Mouse (Mus musculus): ENCODE measurements around the gene Gigyf2. TPM values are rescaled to one million over a fixed set of nuclear protein-coding genes. Genes with fewer than 3 reads are reported as not detected.

The Gigyf2 gene
- polyA plus RNA-seq, 1 experiment from 2014 or later: 47.5 TPM

DNA sequence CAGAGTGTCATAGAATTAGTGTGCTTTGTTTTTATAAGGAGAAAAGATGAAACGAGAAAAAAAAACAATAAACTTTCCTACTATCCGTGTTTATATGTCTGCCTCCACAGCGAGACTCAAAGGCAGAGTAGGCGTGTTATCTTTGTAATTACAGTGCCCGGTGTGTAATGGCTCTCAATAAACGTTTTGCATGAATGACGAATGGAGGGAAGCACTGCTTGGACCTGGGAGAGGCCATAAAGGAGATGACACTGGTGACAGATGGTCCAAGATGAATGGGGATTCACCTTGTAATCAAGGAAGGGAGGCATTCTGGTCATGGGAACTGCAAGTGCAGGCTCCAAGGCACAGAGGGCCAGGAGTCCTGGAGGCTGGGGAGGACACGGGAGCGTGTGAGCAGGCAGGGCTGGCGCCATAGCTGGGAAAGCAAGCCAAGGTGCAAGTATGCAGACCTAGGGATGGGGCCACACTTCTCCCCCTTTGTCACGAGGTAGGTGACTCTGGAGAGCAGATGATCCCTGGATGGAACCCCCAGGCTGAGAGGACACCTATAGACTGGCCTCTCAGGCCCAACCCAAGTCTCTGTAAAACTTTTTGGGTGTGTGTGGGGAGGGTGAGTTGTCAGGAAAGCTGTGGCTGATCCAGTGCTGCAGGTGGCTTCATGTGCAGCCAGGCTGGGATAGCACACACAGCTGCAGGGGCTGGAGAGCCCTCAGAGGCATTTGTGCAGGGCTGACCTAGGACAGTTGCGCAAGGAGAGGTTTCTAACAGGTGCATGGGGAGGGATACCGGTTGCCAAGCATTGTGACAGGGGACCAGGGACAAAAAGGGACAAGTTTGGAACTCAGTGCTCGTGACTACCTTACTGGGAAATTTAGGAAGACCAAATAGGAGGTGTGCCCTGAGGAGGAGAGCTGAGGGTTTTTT lies 26.2 kb upstream of the Gigyf2 start:
- Histone ChIP-seq H3K4me2 (replicated peaks) (no peak overlapping the region), H3K4me1 (replicated peaks) (no peaks in the 10 kb centered on the region), H3K27me3 (replicated peaks) (no peaks in the 10 kb centered on the region), H3K9me3 (no peaks in the 10 kb centered on the region), H3K36me3 (no peaks in the 10 kb centered on the region), H3K27ac (no peak overlapping the region), H3K9ac (no peak overlapping the region), H3K4me3 (replicated peaks) (no peak overlapping the region)
- ATAC-seq: peak; percentile 50; the same call in 1 of the 2 replicates
- 57% methylated on average over 14 of the region's 14 CpGs for WGBS

DNA sequence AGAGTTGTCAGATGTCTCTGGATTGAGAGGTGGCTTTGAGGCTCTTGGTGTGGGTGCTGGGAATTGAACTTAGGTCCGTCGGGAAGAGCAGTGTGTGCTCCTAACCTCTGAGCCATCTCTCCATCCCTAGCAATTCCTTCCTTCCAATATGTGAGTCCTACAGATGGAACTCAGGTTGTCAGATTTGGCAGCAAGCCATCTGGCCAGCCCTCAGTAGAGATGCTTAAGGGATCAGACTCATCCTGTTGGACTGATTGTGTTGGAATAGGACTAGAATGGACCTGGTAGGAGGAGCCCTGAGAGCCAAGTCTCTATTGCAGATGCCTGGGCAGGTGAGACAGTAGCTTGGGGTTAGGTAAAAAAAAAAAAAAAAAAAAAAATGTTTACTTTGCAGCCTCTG lies 24.8 kb upstream of the Gigyf2 start:
- 76% methylated on average over 2 of the region's 2 CpGs for WGBS
- ATAC-seq: no peak
- no peak overlapping the region for H3K4me3 ChIP-seq (replicated peaks)

GRCm38 (mm10) chr1:87308952-87309351 lies 17.8 kb upstream of the Gigyf2 start:
- H3K4me2 ChIP-seq (replicated peaks): no peak overlapping the region
- H3K27me3 ChIP-seq (replicated peaks): no peaks in the 10 kb centered on the region
- H3K4me3 ChIP-seq (replicated peaks): no peak overlapping the region
- H3K9ac ChIP-seq: no peak overlapping the region
- peak; percentile 59 for ATAC-seq
- 82% methylated on average over 3 of the region's 3 CpGs for WGBS
- H3K36me3 ChIP-seq: no peaks in the 10 kb centered on the region
- no peaks in the 10 kb centered on the region for H3K4me1 ChIP-seq (replicated peaks)
- no peak overlapping the region for H3K27ac ChIP-seq
- H3K9me3 ChIP-seq: no peaks in the 10 kb centered on the region

More for the DNA sequence above, 24.8 kb upstream of the Gigyf2 start:
- Histone ChIP-seq H3K36me3 (no peaks in the 10 kb centered on the region), H3K27me3 (replicated peaks) (no peaks in the 10 kb centered on the region), H3K4me1 (replicated peaks) (no peaks in the 10 kb centered on the region), H3K4me2 (replicated peaks) (no peak overlapping the region), H3K9me3 (no peaks in the 10 kb centered on the region), H3K27ac (no peak overlapping the region), H3K9ac (no peak overlapping the region)

DNA sequence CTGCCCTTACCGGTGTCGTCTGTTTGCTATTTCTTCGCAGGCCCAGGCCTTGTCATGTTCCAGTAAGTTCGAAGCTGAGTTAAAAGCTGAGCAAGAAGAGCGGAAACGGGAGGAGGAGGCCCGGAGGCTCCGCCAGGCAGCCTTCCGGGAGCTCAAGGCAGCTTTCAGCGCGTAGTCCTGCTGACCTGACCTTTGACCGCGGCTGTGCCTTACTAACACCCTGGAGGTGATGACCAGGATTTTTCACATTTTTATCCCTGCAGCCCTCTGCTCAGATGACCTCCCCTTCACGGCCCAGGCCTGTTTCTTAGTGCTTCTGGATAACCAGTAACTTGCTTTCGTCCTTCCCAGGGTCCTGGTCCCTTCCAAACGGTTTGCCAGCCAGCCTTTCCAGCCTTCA lies 17.2 kb upstream of the Gigyf2 start:
- Histone ChIP-seq H3K27me3 (replicated peaks) (no peaks in the 10 kb centered on the region), H3K36me3 (no peaks in the 10 kb centered on the region), H3K4me2 (replicated peaks) (no peak overlapping the region), H3K4me3 (replicated peaks) (no peak overlapping the region), H3K27ac (no peak overlapping the region), H3K4me1 (replicated peaks) (no peaks in the 10 kb centered on the region), H3K9ac (no peak overlapping the region), H3K9me3 (no peaks in the 10 kb centered on the region)
- WGBS: 78% methylated on average over 16 of the region's 16 CpGs
- no peak for ATAC-seq

DNA sequence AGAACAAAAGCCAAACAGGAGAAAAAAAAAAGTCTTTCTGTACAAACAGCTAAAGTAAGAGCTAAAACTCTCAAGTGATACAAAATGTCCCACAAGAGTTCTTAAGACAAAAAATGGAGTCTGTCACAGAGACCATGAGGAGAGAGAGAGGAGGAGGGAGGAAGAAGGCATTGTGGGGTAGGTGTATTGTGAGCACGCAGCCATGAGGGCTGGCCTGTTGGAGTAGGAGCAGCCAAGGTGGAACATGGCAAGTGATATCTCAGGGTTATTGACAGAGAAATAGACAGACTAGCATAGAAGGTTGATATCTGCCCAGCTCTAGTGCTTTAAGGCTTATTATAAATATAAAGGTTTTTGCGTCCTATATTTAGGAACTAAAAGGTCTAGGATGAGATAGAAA lies 14.1 kb upstream of the Gigyf2 start:
- H3K27me3 ChIP-seq (replicated peaks): no peaks in the 10 kb centered on the region
- no peak overlapping the region for H3K9ac ChIP-seq
- H3K27ac ChIP-seq: no peak overlapping the region
- H3K4me1 ChIP-seq (replicated peaks): 0 out of 2 replicates have a peak, but pooled peaks cover 2% of the 10 kb centered on the region
- H3K4me3 ChIP-seq (replicated peaks): no peak overlapping the region
- H3K9me3 ChIP-seq: no peaks in the 10 kb centered on the region
- ATAC-seq: no peak
- no peaks in the 10 kb centered on the region for H3K36me3 ChIP-seq
- H3K4me2 ChIP-seq (replicated peaks): no peak overlapping the region
- WGBS: 85% methylated on average over 2 of the region's 2 CpGs

DNA sequence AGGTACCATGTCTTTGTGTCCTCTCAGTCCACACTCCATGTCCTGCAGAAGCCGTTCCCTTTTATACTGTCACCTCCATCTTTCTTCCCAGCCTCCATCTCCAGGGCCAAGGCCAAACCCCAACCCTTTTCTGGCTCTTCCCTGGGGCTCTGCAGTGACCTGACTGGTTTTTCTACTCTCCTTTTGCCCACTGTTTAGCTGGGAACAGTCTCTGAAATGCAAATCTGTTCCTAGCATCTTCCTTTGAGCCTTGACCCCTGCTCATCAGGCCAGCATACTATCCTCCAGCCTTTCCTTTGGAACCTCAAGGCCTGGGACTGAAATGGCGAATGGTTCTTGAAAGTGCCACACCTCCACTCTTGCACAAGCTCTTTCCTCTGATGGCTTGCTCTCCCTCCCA lies 13.7 kb upstream of the Gigyf2 start:
- 85% methylated on average over 2 of the region's 2 CpGs for WGBS
- 0 out of 2 replicates have a peak, but pooled peaks cover 2% of the 10 kb centered on the region for H3K4me1 ChIP-seq (replicated peaks)
- H3K9ac ChIP-seq: no peak overlapping the region
- no peaks in the 10 kb centered on the region for H3K36me3 ChIP-seq
- H3K4me2 ChIP-seq (replicated peaks): no peak overlapping the region
- H3K4me3 ChIP-seq (replicated peaks): no peak overlapping the region
- H3K9me3 ChIP-seq: no peaks in the 10 kb centered on the region
- no peak for ATAC-seq
- no peak overlapping the region for H3K27ac ChIP-seq
- no peaks in the 10 kb centered on the region for H3K27me3 ChIP-seq (replicated peaks)

- H3K36me3 ChIP-seq: no peaks in the 10 kb centered on the region
- no peak overlapping the region for H3K27ac ChIP-seq
- no peak overlapping the region for H3K9ac ChIP-seq
- H3K4me1 ChIP-seq (replicated peaks): 0 out of 2 replicates have a peak, but pooled peaks cover 2% of the 10 kb centered on the region
- WGBS: 91% methylated on average over 8 of the region's 8 CpGs
- no peak overlapping the region for H3K4me2 ChIP-seq (replicated peaks)
- no peaks in the 10 kb centered on the region for H3K9me3 ChIP-seq
- H3K4me3 ChIP-seq (replicated peaks): no peak overlapping the region
- no peaks in the 10 kb centered on the region for H3K27me3 ChIP-seq (replicated peaks)
- ATAC-seq: no peak
These were observed 12.8 kb upstream of the Gigyf2 start for GRCm38 (mm10) chr1:87313843-87314570.

GRCm38 (mm10) chr1:87315431-87315830 lies 11.4 kb upstream of the Gigyf2 start:
- Histone ChIP-seq H3K9me3 (no peaks in the 10 kb centered on the region; the same call in 1 of the 2 replicates), H3K9ac (no peak overlapping the region), H3K27me3 (replicated peaks) (no peaks in the 10 kb centered on the region), H3K4me1 (replicated peaks) (0 out of 2 replicates have a peak, but pooled peaks cover 2% of the 10 kb centered on the region), H3K4me3 (replicated peaks) (no peak overlapping the region), H3K4me2 (replicated peaks) (no peak overlapping the region), H3K36me3 (no peaks in the 10 kb centered on the region), H3K27ac (no peak overlapping the region)
- ATAC-seq: no peak
- WGBS: 87% methylated on average over 2 of the region's 2 CpGs

GRCm38 (mm10) chr1:87315894-87316293 lies 10.9 kb upstream of the Gigyf2 start:
- H3K4me3 ChIP-seq (replicated peaks): no peak overlapping the region
- H3K27me3 ChIP-seq (replicated peaks): no peaks in the 10 kb centered on the region
- no peak for ATAC-seq
- 0 out of 2 replicates have a peak, but pooled peaks cover 2% of the 10 kb centered on the region for H3K4me1 ChIP-seq (replicated peaks)
- H3K9me3 ChIP-seq: no peaks in the 10 kb centered on the region; the same call in 1 of the 2 replicates
- no peak overlapping the region for H3K9ac ChIP-seq
- H3K36me3 ChIP-seq: no peaks in the 10 kb centered on the region
- H3K27ac ChIP-seq: no peak overlapping the region
- no peak overlapping the region for H3K4me2 ChIP-seq (replicated peaks)
- 68% methylated on average over 2 of the region's 2 CpGs for WGBS

- H3K36me3 ChIP-seq: no peaks in the 10 kb centered on the region
- no peaks in the 10 kb centered on the region for H3K27me3 ChIP-seq (replicated peaks)
- WGBS: 41% methylated on average over 3 of the region's 3 CpGs
- ATAC-seq: peak; percentile 70
- H3K27ac ChIP-seq: no peak overlapping the region
- no peaks in the 10 kb centered on the region; the same call in 1 of the 2 replicates for H3K9me3 ChIP-seq
- no peak overlapping the region for H3K4me3 ChIP-seq (replicated peaks)
- H3K4me1 ChIP-seq (replicated peaks): 0 out of 2 replicates have a peak, but pooled peaks cover 2% of the 10 kb centered on the region
- no peak overlapping the region for H3K9ac ChIP-seq
- no peak overlapping the region for H3K4me2 ChIP-seq (replicated peaks)
These were observed 10.1 kb upstream of the Gigyf2 start for GRCm38 (mm10) chr1:87316672-87317071.

- Histone ChIP-seq H3K4me3 (replicated peaks) (no peak overlapping the region), H3K4me2 (replicated peaks) (no peak overlapping the region), H3K27me3 (replicated peaks) (no peaks in the 10 kb centered on the region), H3K4me1 (replicated peaks) (0 out of 2 replicates have a peak, but pooled peaks cover 2% of the 10 kb centered on the region), H3K36me3 (no peaks in the 10 kb centered on the region), H3K27ac (no peak overlapping the region), H3K9me3 (no peaks in the 10 kb centered on the region; the same call in 1 of the 2 replicates), H3K9ac (no peak overlapping the region)
- WGBS: 13% methylated on average over 1 of the region's 1 CpGs
- ATAC-seq: no peak
These were observed 5.7 kb upstream of the Gigyf2 start for GRCm38 (mm10) chr1:87321071-87321470.

DNA sequence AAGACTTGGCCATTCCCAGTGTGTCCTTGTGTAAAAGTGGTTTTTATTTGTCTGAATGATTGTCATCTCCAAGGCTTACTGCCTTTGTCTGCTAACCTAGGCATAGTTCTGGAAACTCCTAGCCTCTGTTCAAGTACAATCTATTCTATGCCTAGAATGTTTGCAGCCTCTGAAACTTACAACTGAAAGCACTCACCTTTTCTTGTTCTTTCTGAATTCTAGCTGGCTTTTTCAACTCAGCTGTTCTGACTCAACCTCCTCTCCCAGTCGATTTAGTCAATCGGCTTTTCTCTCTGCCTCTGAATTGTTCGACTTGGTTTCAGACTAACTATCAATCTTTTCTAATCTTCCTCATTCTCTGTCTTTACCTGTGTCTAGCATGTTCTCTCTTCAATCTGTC lies 4.0 kb upstream of the Gigyf2 start:
- Histone ChIP-seq H3K27me3 (replicated peaks) (no peaks in the 10 kb centered on the region), H3K27ac (no peak overlapping the region), H3K4me1 (replicated peaks) (no peaks in the 10 kb centered on the region), H3K4me3 (replicated peaks) (no peak overlapping the region), H3K9me3 (no peaks in the 10 kb centered on the region; the same call in 1 of the 2 replicates), H3K4me2 (replicated peaks) (no peak overlapping the region), H3K9ac (no peak overlapping the region), H3K36me3 (no peaks in the 10 kb centered on the region)
- no peak for ATAC-seq
- 94% methylated on average over 3 of the region's 3 CpGs for WGBS
